Mouse (Mus musculus) 3134 (cell line): ENCODE data around the gene Klk1b1.
"Not testable (repeated sequence)": the region's sequence is repeated elsewhere in the genome, so short reads cannot be mapped to it uniquely, and the experiment has no call there.

Source experiments
- DNase-seq: peaks from one replicate; pipeline ENCODE4 v3.0.0-alpha.2; 2011; ENCODE audit warnings: low spot score; ENCODE audit not compliant: insufficient read length; ENCODE audit errors: extremely low read depth

Klk1b1 gene

DNA sequence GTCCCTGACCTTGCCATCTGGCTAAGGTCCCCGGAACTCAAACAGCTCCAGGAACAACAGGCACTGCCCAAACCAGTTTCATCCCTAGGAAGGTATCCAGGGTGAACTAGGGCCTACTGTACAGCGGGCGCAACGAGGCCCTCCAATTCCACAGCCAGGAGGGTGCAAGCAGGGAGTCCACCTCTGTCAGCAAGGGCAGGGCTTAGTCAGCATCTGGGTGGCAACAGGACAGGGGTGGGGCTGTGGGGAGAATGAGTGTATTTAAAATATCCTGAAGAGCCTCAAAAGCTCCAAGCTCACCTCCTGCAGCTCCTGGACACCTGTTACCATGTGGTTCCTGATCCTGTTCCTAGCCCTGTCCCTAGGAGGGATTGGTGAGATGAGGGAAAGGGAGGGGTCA, 29.0 kb downstream of the Klk1b1 start, which contains the start of gene Klk1b11:
Klk1b11 (plus strand) TSS at position 301 of the 400 bp plus-strand sequence.
- not testable (repeated sequence) for DNase-seq

- DNase-seq: no peak
These were observed 38.3 kb downstream of the Klk1b1 start for GRCm38 (mm10) chr7:44004847-44005246.

GRCm38 (mm10) chr7:44011868-44012267, 45.3 kb downstream of the Klk1b1 start, which contains the start of gene Klk1b26:
TSS of gene Klk1b26 (plus strand) at chr7:44012168.
- DNase-seq: not testable (repeated sequence)

DNA sequence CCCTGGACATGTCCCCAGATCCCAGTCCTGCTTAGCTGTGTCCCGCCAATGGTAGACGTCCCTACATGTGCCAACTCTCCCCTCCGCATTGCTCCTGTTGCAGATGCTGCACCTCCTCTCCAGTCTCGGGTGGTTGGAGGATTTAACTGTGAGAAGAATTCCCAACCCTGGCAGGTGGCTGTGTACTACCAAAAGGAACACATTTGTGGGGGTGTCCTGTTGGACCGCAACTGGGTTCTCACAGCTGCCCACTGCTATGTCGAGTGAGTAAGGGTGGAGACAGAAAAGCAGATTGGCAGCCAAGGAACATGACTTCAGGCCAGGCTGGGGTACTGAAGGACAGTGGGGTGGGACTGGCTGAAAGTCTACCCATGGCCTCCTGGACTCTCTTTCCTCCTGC, 48.1 kb downstream of the Klk1b1 start:
- not testable (repeated sequence) for DNase-seq

GRCm38 (mm10) chr7:44015071-44015470, 48.5 kb downstream of the Klk1b1 start:
- no peak for DNase-seq
